Mouse (Mus musculus) NIH3T3 (cell line): ENCODE results near the gene Cfap44.
A peak's percentile ranks its signal among the peaks of the same experiment; 100 is the strongest.

ENCODE experiments used
- DNase-seq: peaks from one replicate; pipeline ENCODE4 v3.0.0-alpha.2; 2012; ENCODE audit warnings: low read depth

Cfap44 gene

GRCm38 (mm10) chr16:44394577-44395243 lies at the start of gene Cfap44:
Cfap44 (plus strand) TSS chr16:44394796.
- DNase-seq = peak; percentile 17

DNA sequence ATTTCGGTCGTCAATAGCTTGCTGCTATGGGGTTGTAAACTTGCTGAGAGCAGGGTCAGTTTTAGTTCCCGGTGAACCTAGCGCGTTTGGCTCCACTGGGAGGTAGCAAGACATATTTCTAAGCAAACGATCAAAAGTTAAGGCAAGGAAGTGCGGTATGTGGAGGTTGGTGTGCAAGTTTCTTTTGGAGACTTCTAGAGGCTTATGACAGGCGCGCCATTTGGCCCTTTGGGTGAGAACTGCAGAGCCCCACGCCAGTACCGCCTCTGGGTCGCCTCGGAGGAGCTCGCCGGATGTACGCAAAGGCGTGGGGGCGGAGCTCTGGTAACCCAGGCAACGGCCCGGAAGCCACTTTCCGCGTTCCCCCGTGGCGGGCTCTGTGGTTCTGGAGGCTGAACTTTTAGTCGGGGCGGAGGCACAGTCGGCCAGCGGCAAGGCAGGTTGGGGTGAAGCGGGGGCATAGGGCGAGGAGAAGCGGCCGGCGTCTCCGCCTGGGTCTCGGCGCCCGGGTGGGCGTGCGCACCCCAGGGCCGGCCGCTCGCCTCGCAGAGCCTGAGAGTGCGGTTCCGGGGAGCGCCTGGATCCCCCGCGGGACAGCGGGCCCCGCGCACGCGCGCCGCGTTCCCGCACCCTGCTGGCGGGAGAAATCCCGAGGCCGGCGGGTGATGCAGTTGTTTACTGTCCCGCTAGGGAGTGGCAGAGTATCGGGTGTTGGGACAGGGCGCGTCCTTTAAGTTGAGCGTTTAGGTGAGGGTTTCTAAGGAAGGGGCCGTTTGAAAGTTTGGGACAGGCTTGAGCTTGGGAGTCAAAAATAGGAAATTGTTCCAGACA lies 47.3 kb upstream of the Cfap44 start, which contains the start of gene Spice1:
Spice1 (plus strand) TSS at position 51 of the 831 bp plus-strand sequence.
- DNase-seq = peak; percentile 94

DNA sequence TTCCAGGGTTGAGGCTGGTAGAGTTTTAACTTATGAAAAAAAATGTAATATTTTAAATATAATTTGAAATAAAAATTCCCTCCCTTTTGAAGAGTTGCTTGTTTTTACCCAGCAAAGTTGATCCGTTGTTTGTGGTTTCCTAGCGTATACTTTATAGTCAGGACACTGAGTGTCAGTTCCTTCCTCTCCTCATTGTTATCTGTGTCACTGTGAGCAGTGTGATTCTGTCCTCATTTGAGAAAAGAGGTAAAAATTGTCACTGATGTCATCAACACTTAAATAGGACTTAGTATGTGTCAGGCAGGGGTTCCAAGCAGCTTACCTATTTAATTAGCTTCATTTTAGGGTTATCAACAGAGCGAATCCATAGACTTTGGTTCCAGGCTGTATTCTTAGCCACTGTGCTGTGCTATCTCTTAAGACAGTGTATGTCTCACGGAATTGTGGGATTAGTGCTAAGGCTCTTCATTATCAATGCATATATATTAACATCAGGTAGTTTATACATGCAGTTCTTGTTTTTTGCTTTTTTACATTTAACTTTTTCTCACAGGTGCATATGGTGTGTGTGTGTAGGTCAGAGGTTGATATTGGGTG lies 44.7 kb upstream of the Cfap44 start:
- DNase-seq = no peak

DNA sequence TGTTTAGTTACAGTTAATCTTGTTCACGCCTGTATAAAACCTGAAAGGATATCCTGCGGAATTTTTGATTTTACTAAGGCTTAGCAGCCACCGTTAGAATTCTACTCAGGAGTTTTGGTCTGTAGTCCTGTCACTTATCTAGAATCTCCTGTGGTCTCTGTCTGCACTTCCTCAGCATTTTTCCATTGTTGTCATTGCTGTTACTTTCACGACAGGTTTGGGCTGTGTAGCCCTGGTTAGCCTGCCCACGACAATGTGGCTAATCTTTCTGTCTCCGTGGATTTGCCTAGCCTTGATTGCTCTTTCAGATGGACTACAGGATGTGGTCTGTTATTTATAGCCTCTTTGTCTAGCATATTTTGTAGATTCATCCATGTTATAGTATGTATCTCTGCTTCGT lies 38.3 kb upstream of the Cfap44 start:
- no peak for DNase-seq

- peak; percentile 8 for DNase-seq
Observed at GRCm38 (mm10) chr16:44357571-44358268, 36.9 kb upstream of the Cfap44 start.

DNA sequence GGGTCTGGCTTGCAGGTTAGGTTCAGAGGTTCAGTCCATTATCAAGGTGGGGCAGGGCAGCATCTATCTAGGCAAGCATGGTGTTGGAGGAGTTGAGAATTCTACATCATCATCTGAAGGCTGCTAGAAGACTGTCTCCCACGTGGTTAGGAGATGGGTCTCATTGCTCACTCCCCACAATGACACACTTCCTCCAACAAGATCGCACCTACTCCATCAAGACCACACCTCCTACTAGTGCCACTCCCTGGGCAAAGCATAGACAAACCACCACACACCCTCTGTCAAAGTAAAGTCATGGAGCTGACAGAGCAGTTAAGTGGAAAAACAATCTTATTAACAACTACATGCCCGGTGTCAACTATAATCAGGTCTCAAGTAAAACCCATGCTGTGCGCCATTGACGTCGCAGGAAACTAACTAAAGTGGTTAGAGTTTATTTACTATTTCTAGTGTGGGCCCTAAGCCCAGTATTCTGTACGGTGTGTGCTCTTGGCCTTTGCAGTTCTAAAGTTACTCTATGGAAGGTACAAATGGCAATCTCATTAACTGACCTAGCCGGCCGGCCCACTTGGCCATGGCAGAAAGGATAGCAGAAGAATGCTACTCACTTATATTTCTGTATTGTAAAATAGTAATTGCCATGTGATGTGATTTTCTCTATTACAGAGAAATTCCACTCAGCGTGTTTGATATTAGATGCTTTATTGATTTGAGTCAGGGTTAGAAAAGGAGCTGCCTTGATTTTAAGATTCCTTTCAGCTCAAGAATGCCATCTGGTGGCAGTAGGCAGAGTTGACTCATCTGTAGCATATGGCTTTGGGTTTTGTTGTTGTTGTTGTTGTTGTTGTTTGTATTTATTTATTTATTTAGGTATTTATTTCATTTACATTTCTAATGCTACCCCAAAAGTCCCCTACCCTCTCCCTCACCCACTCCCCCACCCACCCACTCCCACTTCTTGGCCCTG lies 32.4 kb upstream of the Cfap44 start:
- peak; percentile 53 for DNase-seq

DNA sequence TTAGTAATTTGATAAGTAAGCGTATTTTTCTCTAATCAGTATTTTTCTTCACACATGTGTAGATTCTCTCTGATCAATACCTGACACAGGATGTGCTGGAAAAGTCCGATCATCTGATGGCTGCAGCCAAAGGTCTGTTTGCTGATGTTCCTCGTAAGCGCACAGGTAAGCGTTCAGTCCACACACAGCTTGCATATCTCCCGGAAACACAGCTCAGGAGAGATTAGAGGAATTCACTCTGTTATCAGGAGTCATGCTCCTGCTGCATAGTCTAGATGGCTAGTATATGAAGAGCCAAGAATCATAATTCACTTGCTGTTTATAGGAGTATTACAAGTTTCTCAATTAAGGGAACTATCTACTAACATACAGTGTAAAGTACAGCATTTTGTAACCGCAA lies 29.1 kb upstream of the Cfap44 start:
- DNase-seq = no peak

DNA sequence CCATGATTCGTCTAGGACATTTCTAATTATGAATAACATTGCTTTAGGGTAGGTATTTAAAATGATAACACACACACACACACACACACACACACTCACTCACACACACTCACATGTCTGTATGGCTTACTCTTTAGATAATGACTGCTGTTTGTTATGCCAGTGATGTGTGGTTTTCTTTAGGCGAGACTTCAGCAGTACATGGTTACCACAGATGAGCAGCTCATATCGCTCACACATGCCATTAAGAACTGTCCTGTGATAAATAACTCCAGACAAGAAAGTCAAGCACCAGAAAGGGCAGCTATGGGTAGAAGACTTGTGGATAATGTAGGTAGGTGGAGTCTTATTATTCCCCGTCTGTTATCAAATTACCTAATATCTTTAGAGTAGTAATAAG lies 19.1 kb upstream of the Cfap44 start:
- DNase-seq = no peak

DNA sequence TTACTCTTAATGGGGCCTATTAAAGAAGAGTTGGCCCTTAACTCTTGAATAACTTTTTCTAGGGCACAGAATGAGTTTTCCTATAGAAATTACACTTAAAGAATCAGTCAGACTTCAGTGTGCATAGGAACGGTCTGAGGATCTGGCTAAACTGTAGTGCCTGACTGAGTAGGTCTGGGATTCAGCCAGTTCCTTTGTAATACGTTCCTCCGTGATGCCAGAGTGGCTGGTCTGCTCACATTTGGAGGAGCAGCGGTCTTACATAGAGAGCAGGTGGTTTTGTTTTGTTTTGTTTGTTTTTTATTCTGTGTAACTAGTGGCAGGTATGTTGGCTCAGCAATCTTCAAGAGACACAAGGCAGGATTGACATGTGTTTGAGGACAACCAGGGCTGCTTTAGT lies 14.6 kb upstream of the Cfap44 start:
- DNase-seq = no peak

DNA sequence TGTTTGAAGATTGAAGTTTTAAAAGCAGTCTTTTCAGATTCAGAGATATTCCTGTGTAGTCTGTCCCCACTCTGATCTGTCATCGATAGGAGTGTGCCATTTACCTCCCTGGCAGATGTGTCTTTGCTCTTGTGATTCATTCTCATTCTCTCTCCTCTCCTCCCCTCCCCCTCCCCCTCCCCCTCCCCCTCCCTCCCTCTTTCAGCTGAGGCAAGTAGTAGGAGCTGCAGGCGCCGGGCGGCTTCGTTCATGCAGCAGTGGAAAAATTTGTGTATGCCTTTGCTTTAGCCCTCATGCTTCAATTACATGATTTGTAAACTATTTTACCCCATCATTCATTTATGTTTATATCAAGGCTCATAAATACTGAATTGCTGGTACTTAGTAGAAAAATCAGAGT lies 13.0 kb upstream of the Cfap44 start:
- no peak for DNase-seq

DNA sequence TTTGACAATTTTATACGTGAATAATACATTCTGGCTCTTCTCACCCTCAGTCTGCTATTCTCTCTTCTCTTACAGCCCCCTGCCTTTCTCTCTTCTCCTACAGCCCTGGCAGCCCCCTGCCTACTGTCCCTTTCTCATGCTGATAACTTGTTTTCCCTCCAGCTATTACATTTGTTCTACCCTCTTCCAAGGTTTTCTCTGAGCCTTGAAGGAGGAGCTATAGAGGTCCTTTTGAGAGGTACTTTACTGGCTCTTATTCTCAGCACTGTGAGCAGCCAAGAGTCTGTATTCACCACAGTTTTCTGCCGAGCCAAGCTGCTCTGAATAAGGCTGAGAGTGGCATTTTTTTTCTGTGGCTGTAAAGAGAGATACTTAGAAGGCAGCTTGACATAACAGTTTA lies 11.0 kb upstream of the Cfap44 start:
- no peak for DNase-seq

- DNase-seq = no peak
Observed at GRCm38 (mm10) chr16:44384251-44384650, 10.3 kb upstream of the Cfap44 start.

GRCm38 (mm10) chr16:44391877-44392548 lies 2.6 kb upstream of the Cfap44 start:
- peak; percentile 80 for DNase-seq

DNA sequence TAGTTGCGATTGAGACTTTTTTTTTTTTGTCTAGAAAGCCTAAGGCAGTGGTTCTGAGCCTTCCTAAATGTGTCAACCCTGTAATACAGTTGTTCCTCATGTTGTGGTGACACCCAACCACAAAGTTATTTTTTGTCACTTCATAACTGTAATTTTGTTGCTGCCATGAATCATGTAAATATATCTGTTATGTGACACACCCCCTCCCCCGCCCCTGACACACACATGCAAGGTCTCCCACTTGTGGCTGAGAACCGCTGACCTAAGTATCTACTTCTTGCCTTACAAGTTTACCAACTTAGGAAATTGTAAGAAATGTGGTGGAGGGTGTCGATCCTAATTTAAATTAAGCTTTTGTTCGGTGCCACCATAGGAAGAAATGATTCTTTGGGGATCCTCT lies 10.3 kb downstream of the Cfap44 start:
- no peak for DNase-seq

DNA sequence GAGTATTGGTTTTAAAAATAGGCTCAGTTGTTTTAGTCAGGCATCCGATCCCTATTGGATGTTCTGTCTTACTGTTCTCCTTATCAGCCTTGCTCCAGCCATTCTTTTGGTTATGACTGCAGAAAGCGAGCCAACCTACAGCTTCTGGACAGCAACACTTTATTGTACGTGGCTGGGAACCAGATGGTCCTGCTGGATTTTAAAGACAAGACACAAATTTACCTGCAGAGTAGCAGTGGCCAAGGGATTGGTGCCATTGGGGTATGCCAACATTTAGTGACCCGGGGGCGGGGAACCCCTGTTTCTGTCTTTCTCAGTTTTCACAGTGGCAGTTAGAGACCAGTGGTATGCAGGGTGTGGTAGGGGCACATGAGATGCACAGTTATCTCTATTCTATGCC lies 12.6 kb downstream of the Cfap44 start:
- no peak for DNase-seq

GRCm38 (mm10) chr16:44408290-44408689 lies 13.7 kb downstream of the Cfap44 start:
- no peak for DNase-seq

GRCm38 (mm10) chr16:44410176-44410575 lies 15.6 kb downstream of the Cfap44 start:
- no peak for DNase-seq

DNA sequence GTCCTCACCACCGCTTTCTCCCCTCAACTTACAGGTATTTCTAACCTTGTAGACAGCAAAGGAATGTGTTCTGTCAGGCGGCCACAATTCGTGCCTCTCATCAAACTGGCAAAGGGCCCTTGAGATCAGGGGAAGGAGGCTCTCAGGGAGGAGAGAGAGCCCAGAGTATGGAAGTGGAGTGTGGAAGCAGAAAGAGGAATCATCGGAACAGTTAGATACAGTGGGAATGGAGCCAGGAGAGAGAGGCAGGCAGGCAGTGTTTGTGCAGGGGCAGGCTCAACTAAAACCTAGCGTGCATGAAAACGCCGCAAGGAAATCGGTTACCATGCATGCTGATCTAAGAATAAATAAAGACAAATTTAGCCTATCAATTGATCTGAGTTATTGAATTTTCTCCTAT lies 23.0 kb downstream of the Cfap44 start:
- DNase-seq = no peak

DNA sequence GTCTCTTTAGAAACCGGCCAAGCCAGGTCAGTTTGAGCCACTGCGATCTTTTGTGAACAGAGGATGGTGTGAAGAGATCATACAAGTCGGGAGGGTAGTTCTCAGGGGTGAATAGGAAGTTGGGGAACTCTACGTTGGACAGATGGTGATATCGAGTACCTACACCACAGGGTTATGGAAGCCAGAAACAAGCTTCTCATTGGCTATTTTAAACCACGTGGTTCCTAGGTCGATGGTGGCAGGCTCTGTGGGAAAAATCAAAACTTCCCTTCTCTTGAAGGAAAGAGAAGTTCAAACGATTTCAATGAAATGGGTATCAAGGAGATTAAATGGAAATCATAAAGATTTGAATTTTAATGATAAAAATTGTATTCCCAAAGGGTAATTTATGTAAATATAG lies 27.1 kb downstream of the Cfap44 start:
- no peak for DNase-seq

DNA sequence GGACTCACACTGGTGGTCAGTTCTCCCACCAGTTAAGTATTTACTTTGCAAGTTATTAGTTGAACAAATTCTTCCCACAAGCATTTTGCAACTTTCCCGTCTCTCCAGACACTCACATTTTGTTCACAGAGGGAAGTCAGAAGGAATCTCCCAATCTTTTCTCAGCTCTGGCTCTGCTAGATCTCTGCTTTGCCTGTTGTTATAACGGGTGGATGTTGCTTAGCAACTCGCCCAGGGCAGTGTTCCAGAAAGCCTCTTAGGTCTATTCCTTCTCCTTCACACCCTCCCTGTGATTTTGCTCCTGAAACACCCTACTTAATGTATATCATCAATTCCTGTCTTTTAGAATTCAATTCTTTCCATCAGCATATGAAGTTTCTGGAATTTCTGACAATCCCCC lies 28.9 kb downstream of the Cfap44 start:
- DNase-seq = peak; percentile 12

DNA sequence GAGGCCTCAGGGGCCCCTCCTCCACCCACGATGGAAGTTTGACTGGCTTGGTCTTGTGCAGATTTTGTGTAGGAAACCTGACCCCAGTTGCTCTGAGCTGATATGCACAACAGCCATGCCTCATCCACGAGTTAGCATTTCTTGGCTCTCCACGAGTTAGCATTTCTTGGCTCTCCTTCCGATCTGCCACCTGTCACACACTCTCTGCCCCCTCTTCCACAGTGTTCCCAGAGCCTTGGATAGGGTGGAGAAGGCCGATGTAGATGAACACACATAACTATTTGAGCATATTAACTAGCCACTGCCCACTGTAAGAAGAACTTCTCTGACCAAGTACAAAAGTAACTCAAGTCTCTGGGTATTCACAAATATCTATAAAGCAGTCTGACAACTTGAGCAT lies 33.9 kb downstream of the Cfap44 start:
- no peak for DNase-seq
